Mouse (Mus musculus) large intestine, adult 2 months (tissue): Measurements from ENCODE around the gene Olfr477. TPM values are rescaled to one million over a fixed set of nuclear protein-coding genes. Genes with fewer than 3 reads are reported as not detected.
"Not testable (repeated sequence)": the region's sequence is repeated elsewhere in the genome, so short reads cannot be mapped to it uniquely, and the experiment has no call there.

Source experiments
- DNase-seq: peaks from one replicate; pipeline ENCODE4 v3.0.0-alpha.2; 2012; ENCODE audit warnings: low read depth, low spot score
- WGBS: fragments of 180-500 bp; shearing (Covaris S2); methylation state at CpG from one replicate; pipeline ENCODE4 v1.1.7; 2018; 5-methylcytosine and 5-hydroxymethylcytosine counted together
- polyA plus RNA-seq: library from polyadenylated mRNA; depleted of rRNA; stranded (reverse); fragments of >200 nt; gene quantifications from 2 replicates; pipeline ENCODE4 v1.2.3, GENCODE M21; 2012; rRNA removed

Olfr477 gene
- polyA plus RNA-seq: not detected in 2 replicates

DNA sequence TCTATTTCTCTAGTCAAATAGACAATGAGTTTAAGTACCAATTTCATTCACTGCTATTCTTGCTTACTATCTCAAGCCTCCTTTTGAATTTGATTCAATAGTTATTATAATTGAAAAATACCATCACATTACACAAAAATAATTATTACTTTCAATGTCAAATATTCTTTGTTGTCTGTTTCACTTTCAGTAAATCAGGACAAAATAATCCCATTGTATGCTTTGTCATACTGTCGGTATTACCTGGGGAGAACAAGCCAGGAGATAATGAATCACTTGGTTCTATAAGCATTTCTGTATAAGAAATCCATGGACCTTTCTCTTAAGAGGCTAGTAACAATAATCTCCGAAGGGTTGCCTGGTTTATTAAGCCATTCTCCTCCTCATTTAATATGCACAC lies at the start of gene Olfr477:
Gene Olfr477 (plus strand): TSS at position 301 of the 400 bp plus-strand sequence.
- no peak for DNase-seq
- WGBS: 64% methylated on average over 2 of the region's 2 CpGs

GRCm38 (mm10) chr7:107952539-107952938 lies 34.0 kb upstream of the Olfr477 start:
- not testable (repeated sequence) for DNase-seq
- 94% methylated on average over 12 of the region's 12 CpGs for WGBS

DNA sequence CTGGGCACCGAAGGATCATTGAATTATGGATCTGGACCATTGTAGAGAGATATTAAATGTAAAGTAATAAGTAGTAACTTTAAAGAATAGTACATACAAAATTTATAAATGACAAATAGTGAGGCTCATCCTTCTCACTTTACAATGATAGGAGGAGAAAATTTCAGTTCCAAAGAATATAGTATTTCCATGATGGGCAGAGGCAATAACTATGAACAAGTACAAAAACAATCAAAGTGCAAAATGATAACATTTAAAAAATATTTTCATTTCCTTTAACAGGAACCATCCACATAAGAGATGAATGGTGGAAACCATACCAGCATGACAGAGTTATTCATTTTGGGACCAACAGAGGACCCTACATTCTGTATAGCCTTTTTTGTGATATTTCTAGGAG lies 32.1 kb upstream of the Olfr477 start, which contains the start of gene Olfr474:
Gene Olfr474 (plus strand): TSS at position 301 of the 400 bp plus-strand sequence.
- WGBS: 84% methylated on average over 1 of the region's 1 CpGs

GRCm38 (mm10) chr7:107964503-107964902 lies 22.0 kb upstream of the Olfr477 start, which contains the start of gene Olfr476:
Gene Olfr476, plus strand, starts transcription at chr7:107964803.
- WGBS: 31% methylated on average over 1 of the region's 1 CpGs
- DNase-seq: no peak

More for the DNA sequence above, 32.1 kb upstream of the Olfr477 start, which contains the start of gene Olfr474:
- DNase-seq: no peak

DNA sequence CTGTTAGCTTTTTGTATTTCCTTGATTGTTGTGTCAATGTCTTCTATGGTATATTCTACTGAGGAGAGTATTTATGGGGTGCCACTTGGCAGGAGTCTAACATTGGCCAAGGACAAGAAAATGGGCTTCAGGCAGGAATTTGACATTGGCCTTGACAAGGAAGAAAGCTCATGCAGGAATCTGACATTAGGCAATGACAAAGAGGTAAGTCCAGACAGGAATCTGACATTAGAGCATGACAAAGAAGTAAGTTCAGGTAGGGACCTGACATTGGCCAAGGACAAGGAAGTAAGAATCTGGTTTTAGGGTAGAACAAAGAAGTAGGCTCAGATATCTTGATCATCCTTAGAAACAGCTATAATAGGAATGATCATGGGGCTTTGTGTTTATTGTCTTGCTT lies 27.8 kb downstream of the Olfr477 start:
- not testable (repeated sequence) for DNase-seq

DNA sequence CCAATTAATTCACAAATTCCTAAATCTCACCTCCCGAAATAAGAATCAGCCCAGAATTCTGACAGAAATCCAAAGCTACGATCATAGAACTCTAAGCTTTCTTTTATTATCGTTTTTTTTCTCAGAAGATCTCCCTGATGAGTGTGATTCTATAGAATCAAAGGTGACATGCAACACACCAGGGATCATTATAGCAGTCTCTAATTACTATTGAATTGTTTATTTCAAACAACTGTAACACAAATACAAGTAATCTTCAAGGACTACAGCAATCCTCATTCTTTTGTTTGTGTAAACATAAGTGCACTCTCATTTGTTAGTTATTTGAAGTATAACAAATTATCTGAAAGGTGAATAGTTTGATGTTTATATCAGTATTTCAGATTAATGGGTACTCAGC lies 47.4 kb downstream of the Olfr477 start, which contains the start of gene Olfr478:
Gene Olfr478 (minus strand): TSS at position 101 of the 400 bp plus-strand sequence.
- DNase-seq: no peak
- WGBS: 73% methylated on average over 3 of the region's 3 CpGs

Other genes starting within 250 kb of the Olfr477 start
- gene Cyb5r2, start 228.7 kb upstream of the Olfr477 start, polyA plus RNA-seq: 0.04 and 0.14 TPM in 2 replicates
- not detected in 2 replicates for gene Ovch2, start 185.5 kb upstream of the Olfr477 start, polyA plus RNA-seq
- gene Olfr467, start 174.4 kb upstream of the Olfr477 start, polyA plus RNA-seq: not detected in 2 replicates
- gene Olfr469, start 161.2 kb upstream of the Olfr477 start, polyA plus RNA-seq: not detected in 2 replicates
- gene Olfr470, start 139.2 kb upstream of the Olfr477 start, polyA plus RNA-seq: not detected in 2 replicates
- gene Olfr472, start 88.8 kb upstream of the Olfr477 start, polyA plus RNA-seq: not detected in 2 replicates
- gene Olfr473, start 56.2 kb upstream of the Olfr477 start, polyA plus RNA-seq: not detected in 2 replicates
- gene Olfr474, start 32.0 kb upstream of the Olfr477 start, polyA plus RNA-seq: not detected in 2 replicates
- not detected in 2 replicates for gene Olfr476, start 21.9 kb upstream of the Olfr477 start, polyA plus RNA-seq
- not detected in 2 replicates for gene Olfr478, start 47.3 kb downstream of the Olfr477 start, polyA plus RNA-seq
- not detected in 2 replicates for gene Olfr479, start 64.0 kb downstream of the Olfr477 start, polyA plus RNA-seq
- not detected in 2 replicates for gene Olfr480, start 80.7 kb downstream of the Olfr477 start, polyA plus RNA-seq
- gene Olfr481, start 93.2 kb downstream of the Olfr477 start, polyA plus RNA-seq: not detected in 2 replicates
- gene Olfr482, start 110.9 kb downstream of the Olfr477 start, polyA plus RNA-seq: not detected in 2 replicates
- not detected in 2 replicates for gene Olfr483, start 114.2 kb downstream of the Olfr477 start, polyA plus RNA-seq
- gene Olfr484, start 140.8 kb downstream of the Olfr477 start, polyA plus RNA-seq: not detected in 2 replicates
- gene Olfr485, start 173.2 kb downstream of the Olfr477 start, polyA plus RNA-seq: not detected in 2 replicates
- gene Olfr486, start 186.0 kb downstream of the Olfr477 start, polyA plus RNA-seq: not detected in 2 replicates
- gene Olfr487, start 227.9 kb downstream of the Olfr477 start, polyA plus RNA-seq: not detected in 2 replicates